Mouse (Mus musculus): Measurements from ENCODE around the gene Hdac1.

The Hdac1 gene

GRCm38 (mm10) chr4:129542592-129543141 is at the start of gene Hdac1:
Hdac1 (minus strand) TSS chr4:129542713.
- peak; percentile 95 to 96 for DNase-seq (ENCODE audit: low spot score in 2 of 2)

GRCm38 (mm10) chr4:129588865-129589264 is 46.4 kb upstream of the Hdac1 start:
- no peak for DNase-seq (ENCODE audit: low spot score in 2 of 2)

GRCm38 (mm10) chr4:129586943-129587342 is 44.4 kb upstream of the Hdac1 start:
- DNase-seq (ENCODE audit: low spot score in 2 of 2): no peak

GRCm38 (mm10) chr4:129585773-129586172 is 43.3 kb upstream of the Hdac1 start:
- DNase-seq (ENCODE audit: low spot score in 2 of 2): no peak

- peak; percentile 77 to 89 for DNase-seq (ENCODE audit: low spot score in 2 of 2)
Measured at GRCm38 (mm10) chr4:129584884-129585608, 42.5 kb upstream of the Hdac1 start.

GRCm38 (mm10) chr4:129584370-129584769 is 41.9 kb upstream of the Hdac1 start:
- DNase-seq (ENCODE audit: low spot score in 2 of 2): no peak

- no peak for DNase-seq (ENCODE audit: low spot score in 2 of 2)
Measured at GRCm38 (mm10) chr4:129582251-129582650, 39.7 kb upstream of the Hdac1 start.

GRCm38 (mm10) chr4:129580347-129580746 is 37.8 kb upstream of the Hdac1 start:
- peak in 1 of 2 experiments; percentile 59 for DNase-seq (ENCODE audit: low spot score in 2 of 2)

- DNase-seq (ENCODE audit: low spot score in 2 of 2): no peak
Measured at GRCm38 (mm10) chr4:129578466-129578865, 36.0 kb upstream of the Hdac1 start, which contains the start of gene Fam167b. Fam167b (minus strand) TSS chr4:129578549.

- DNase-seq (ENCODE audit: low spot score in 2 of 2): no peak
Measured at GRCm38 (mm10) chr4:129577688-129578087, 35.2 kb upstream of the Hdac1 start.

GRCm38 (mm10) chr4:129576863-129577491 is 34.5 kb upstream of the Hdac1 start:
- DNase-seq (ENCODE audit: low spot score in 2 of 2): peak; percentile 65 to 75

GRCm38 (mm10) chr4:129575171-129575844 is 32.8 kb upstream of the Hdac1 start:
- peak; percentile 91 to 94 for DNase-seq (ENCODE audit: low spot score in 2 of 2)

GRCm38 (mm10) chr4:129573430-129573829 is 30.9 kb upstream of the Hdac1 start, which contains the start of gene Lck:
Lck (minus strand) TSS chr4:129573641.
- peak; percentile 72 to 73 for DNase-seq (ENCODE audit: low spot score in 2 of 2)

- no peak for DNase-seq (ENCODE audit: low spot score in 2 of 2)
Measured at GRCm38 (mm10) chr4:129573093-129573370, 30.5 kb upstream of the Hdac1 start.

- no peak for DNase-seq (ENCODE audit: low spot score in 2 of 2)
Measured at GRCm38 (mm10) chr4:129572236-129573092, 30.0 kb upstream of the Hdac1 start.

GRCm38 (mm10) chr4:129571551-129572084 is 29.1 kb upstream of the Hdac1 start:
- peak; percentile 66 to 82 for DNase-seq (ENCODE audit: low spot score in 2 of 2)

- peak; percentile 58 to 70 for DNase-seq (ENCODE audit: low spot score in 2 of 2)
Measured at GRCm38 (mm10) chr4:129570028-129570427, 27.5 kb upstream of the Hdac1 start.

GRCm38 (mm10) chr4:129568366-129568765 is 25.9 kb upstream of the Hdac1 start:
- DNase-seq (ENCODE audit: low spot score in 2 of 2): no peak

GRCm38 (mm10) chr4:129565139-129565538 is 22.6 kb upstream of the Hdac1 start:
- no peak for DNase-seq (ENCODE audit: low spot score in 2 of 2)

GRCm38 (mm10) chr4:129563718-129564117 is 21.2 kb upstream of the Hdac1 start:
- no peak for DNase-seq (ENCODE audit: low spot score in 2 of 2)

GRCm38 (mm10) chr4:129561184-129561583 is 18.7 kb upstream of the Hdac1 start:
- no peak for DNase-seq (ENCODE audit: low spot score in 2 of 2)

All from natural killer cell, adult 2 months (primary cell).